Mouse (Mus musculus) embryonic fibroblast, embryonic 13.5 days (primary cell): ENCODE measurements at regions not wholly inside any gene's neighbourhood (a gene's known extent, or its start where the extent isn't known, plus 50 kb on each side); places are given as distances from the start of the nearest gene placed in this dataset.

Source experiments
- CTCF ChIP-seq: IDR thresholded peaks from 2 replicates; pipeline ENCODE4 v1.5.1; 2011; ENCODE audit warnings: mild to moderate bottlenecking, control low read depth, low read length, moderate library complexity, borderline replicate concordance; ENCODE audit not compliant: insufficient read depth
- POLR2A ChIP-seq: IDR thresholded peaks from 2 replicates; pipeline ENCODE4 v1.6.1; 2011; ENCODE audit warnings: low read depth, mild to moderate bottlenecking, control low read depth, low read length, moderate library complexity

GRCm38 (mm10) chr10:125070246-125070645 is 319.0 kb downstream of the Slc16a7 start:
- TF ChIP-seq POLR2A (no peak), CTCF (no peak)
